ENCODE assay signal across 19 mouse cellular contexts in the genomic region with DNA sequence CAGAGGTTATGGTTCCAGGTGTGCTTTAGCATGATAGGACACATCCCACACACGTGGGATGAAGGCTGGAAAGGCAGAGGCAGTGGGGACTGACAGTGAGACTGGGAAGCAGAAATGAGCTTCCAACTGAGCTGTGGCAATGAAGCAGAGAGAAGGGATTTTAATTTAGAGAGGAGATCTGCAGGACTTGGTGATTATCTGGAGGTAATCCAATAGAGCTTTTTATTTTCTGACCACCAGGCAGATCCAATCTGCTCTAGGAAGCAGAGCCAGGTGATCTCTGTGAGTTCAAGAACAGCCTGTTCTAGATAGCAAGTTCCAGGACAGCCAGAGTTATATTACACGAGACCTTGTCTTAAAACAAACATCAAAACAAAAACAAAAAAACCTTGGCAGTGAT. TPM values are rescaled to one million over a fixed set of nuclear protein-coding genes. Genes with fewer than 3 reads are reported as not detected.
DNase-seq lines count a peak whose midpoint lies in the region; TF ChIP-seq lines count a peak whose summit lies in the region.
"Had no signal": no experiment of that assay in that cellular context is flagged by ENCODE, and none has a peak within 500 bp of the region (broad histone marks: within the 10 kb centered on the region; RNA-seq: fewer than 3 reads in every experiment).

No protein-coding gene starts in this region.

- H3K4me3 ChIP-seq in layer of hippocampus, adult 2 months = no peak overlapping the region
- H3K4me3 ChIP-seq: gastrocnemius, adult 2 months; heart, embryonic 12.5 days; heart, embryonic 15.5 days; intestine, embryonic 15.5 days had no signal

- no peak for TF ChIP-seq CTCF in layer of hippocampus, adult 2 months (conservative IDR thresholded peaks at IDR 0.05)

- H3K27ac ChIP-seq in layer of hippocampus, adult 2 months = peak overlapping the region; percentile 60
- H3K27ac ChIP-seq: gastrocnemius, adult 2 months; heart, embryonic 15.5 days; intestine, embryonic 15.5 days had no signal

- peak; percentile 24 for DNase-seq in cerebellum, adult 11-12 months
- no peak for DNase-seq in cerebellum, postnatal 36 days
- DNase-seq in cerebellum, postnatal 10 days = peak; percentile 44 to 58
- DNase-seq in cerebellum, adult 18-20 months = no peak
- no peak for DNase-seq in layer of hippocampus, adult 2 months (ENCODE audit: low spot score in 2 of 2)
- DNase-seq in layer of hippocampus, postnatal 14 days (ENCODE audit: low spot score in 2 of 2) = no peak
- DNase-seq: adrenal gland, adult 8-10 months; adrenal gland, postnatal 25 days; forebrain, postnatal 0 days; gastrocnemius, adult 2 months; gastrocnemius, postnatal 14 days; heart, adult 18-20 months; heart, postnatal 10 days; heart, postnatal 4 days; kidney, adult 11 months; kidney, adult 8-10 months had no signal

RNA-seq across cellular contexts. Expression of a gene that starts 24.0 kb away (rescaled TPM):
- 10 to 100 TPM; 74.2 to 75.8 TPM for total RNA-seq in layer of hippocampus, adult 2 months (2021)
- 100 to 1,000 TPM; 105 to 107 TPM for total RNA-seq in layer of hippocampus, postnatal 14 days (2021)

Comparison
In these comparisons a context has a peak if more than half of its experiments do, and no peak if none do; other contexts are left out.
1. DNase-seq: peak in cerebellum, adult 11-12 months (single experiment) and cerebellum, postnatal 10 days (2 of 2); none in cerebellum, postnatal 36 days (0 of 2), cerebellum, adult 18-20 months (0 of 2), layer of hippocampus, adult 2 months (0 of 2) and layer of hippocampus, postnatal 14 days (0 of 2).